25 mouse cellular contexts compared by ENCODE assay signal in the genomic region with DNA sequence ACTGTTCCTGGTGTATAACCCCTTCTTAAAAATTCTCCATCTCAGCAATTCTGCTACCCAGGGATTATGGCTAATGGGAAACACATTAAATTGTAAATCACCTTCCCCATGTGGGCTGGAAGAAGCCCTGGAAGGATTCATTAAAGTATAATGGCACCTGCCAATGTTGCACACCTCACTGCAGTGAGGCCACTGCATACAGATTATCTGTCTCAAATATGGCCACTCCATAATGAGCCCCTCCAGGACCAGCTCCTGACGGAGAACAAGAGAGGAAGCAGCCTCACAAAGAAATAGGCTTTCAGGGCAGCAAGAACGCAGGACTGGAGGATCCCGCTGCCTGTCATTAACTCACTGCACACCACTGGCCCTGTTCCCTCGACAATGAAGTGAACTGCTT.
A peak's percentile ranks its signal among the peaks of the same experiment; 100 is the strongest.
DNase-seq lines count a peak whose midpoint lies in the region; ATAC-seq and TF ChIP-seq lines count a peak whose summit lies in the region.
"Had no signal": no experiment of that assay in that cellular context is flagged by ENCODE, and none has a peak within 500 bp of the region (broad histone marks: within the 10 kb centered on the region; RNA-seq: fewer than 3 reads in every experiment).

No protein-coding gene starts in this region.

- no peak overlapping the region for H3K4me3 ChIP-seq in embryonic facial prominence, embryonic 14.5 days (ENCODE audit: low read depth, low read length)
- no peak overlapping the region for H3K4me3 ChIP-seq in embryonic facial prominence, embryonic 10.5 days
- no peak overlapping the region for H3K4me3 ChIP-seq in midbrain, embryonic 12.5 days
- no peak overlapping the region for H3K4me3 ChIP-seq in midbrain, embryonic 10.5 days
- no peak overlapping the region for H3K4me3 ChIP-seq in midbrain, embryonic 14.5 days (replicated peaks; ENCODE audit: low read depth, low read length)
- no peak overlapping the region for H3K4me3 ChIP-seq in midbrain, postnatal 0 days (ENCODE audit: low read depth, low read length)
- no peak overlapping the region for H3K4me3 ChIP-seq in midbrain, embryonic 16.5 days (ENCODE audit: low read depth, low read length)
- H3K4me3 ChIP-seq: embryonic facial prominence, embryonic 13.5 days; forebrain, embryonic 13.5 days; forebrain, embryonic 15.5 days had no signal

- no peaks in the 10 kb centered on the region for H3K4me1 ChIP-seq in embryonic facial prominence, embryonic 14.5 days (ENCODE audit: control insufficient read depth, insufficient read depth, low read length)
- no peaks in the 10 kb centered on the region for H3K4me1 ChIP-seq in embryonic facial prominence, embryonic 10.5 days
- no peaks in the 10 kb centered on the region for H3K4me1 ChIP-seq in midbrain, embryonic 12.5 days
- no peaks in the 10 kb centered on the region for H3K4me1 ChIP-seq in midbrain, embryonic 10.5 days
- H3K4me1 ChIP-seq in midbrain, embryonic 14.5 days (ENCODE audit: control insufficient read depth, insufficient read depth, low read length): no peaks in the 10 kb centered on the region; the same call in 1 of the 2 replicates
- no peaks in the 10 kb centered on the region for H3K4me1 ChIP-seq in midbrain, postnatal 0 days (ENCODE audit: insufficient read depth, low read length)
- H3K4me1 ChIP-seq in midbrain, embryonic 16.5 days (ENCODE audit: control insufficient read depth, insufficient read depth, low read length): no peaks in the 10 kb centered on the region
- H3K4me1 ChIP-seq: forebrain, embryonic 13.5 days; forebrain, embryonic 15.5 days had no signal

- no peak overlapping the region for H3K9ac ChIP-seq in embryonic facial prominence, embryonic 14.5 days (ENCODE audit: low read depth, low read length)
- no peak overlapping the region for H3K9ac ChIP-seq in midbrain, embryonic 12.5 days (replicated peaks)
- no peak overlapping the region for H3K9ac ChIP-seq in midbrain, embryonic 14.5 days (replicated peaks; ENCODE audit: low read length)
- no peak overlapping the region for H3K9ac ChIP-seq in midbrain, postnatal 0 days (replicated peaks; ENCODE audit: low read length, poor library complexity, severe bottlenecking)
- no peak overlapping the region for H3K9ac ChIP-seq in midbrain, embryonic 16.5 days (ENCODE audit: low read depth, low read length)
- H3K9ac ChIP-seq: embryonic facial prominence, embryonic 13.5 days; forebrain, embryonic 13.5 days; forebrain, embryonic 15.5 days; forebrain, postnatal 0 days had no signal

- no peak for DNase-seq in embryonic facial prominence, embryonic 14.5 days (ENCODE audit: low spot score)
- DNase-seq in embryonic facial prominence, embryonic 10.5 days (ENCODE audit: low spot score): no peak
- DNase-seq in midbrain, embryonic 10.5 days (ENCODE audit: low spot score): no peak
- peak; percentile 31 for DNase-seq in midbrain, embryonic 14.5 days
- DNase-seq in midbrain, postnatal 0 days (ENCODE audit: low spot score): no peak
- no peak for DNase-seq in ovary, adult 18-20 months (ENCODE audit: low spot score)
- DNase-seq: adrenal gland, adult 8-10 months; adrenal gland, postnatal 14 days; adrenal gland, postnatal 36 days; B cell, adult 2 months; cerebellum, adult 11 months; cerebellum, adult 2 months; cerebellum, adult 9-10 months; cerebellum, postnatal 10 days; cerebellum, postnatal 25 days; forebrain, postnatal 0 days had no signal

- H3K36me3 ChIP-seq in embryonic facial prominence, embryonic 14.5 days (ENCODE audit: control insufficient read depth, insufficient read depth, low read length): no peaks in the 10 kb centered on the region
- no peaks in the 10 kb centered on the region for H3K36me3 ChIP-seq in embryonic facial prominence, embryonic 10.5 days (replicated peaks)
- no peaks in the 10 kb centered on the region for H3K36me3 ChIP-seq in midbrain, embryonic 12.5 days
- no peaks in the 10 kb centered on the region for H3K36me3 ChIP-seq in midbrain, embryonic 10.5 days
- no peaks in the 10 kb centered on the region for H3K36me3 ChIP-seq in midbrain, embryonic 14.5 days (ENCODE audit: control insufficient read depth, insufficient read depth, low read length)
- H3K36me3 ChIP-seq in midbrain, postnatal 0 days (ENCODE audit: insufficient read depth, low read length): no peaks in the 10 kb centered on the region
- H3K36me3 ChIP-seq in midbrain, embryonic 16.5 days (ENCODE audit: control insufficient read depth, insufficient read depth, low read length): no peaks in the 10 kb centered on the region
- H3K36me3 ChIP-seq: embryonic facial prominence, embryonic 13.5 days; forebrain, embryonic 15.5 days; G1E had no signal

- no peak overlapping the region for H3K4me2 ChIP-seq in embryonic facial prominence, embryonic 14.5 days (ENCODE audit: low read depth, low read length)
- no peak overlapping the region for H3K4me2 ChIP-seq in midbrain, embryonic 12.5 days (replicated peaks)
- no peak overlapping the region for H3K4me2 ChIP-seq in midbrain, embryonic 14.5 days (ENCODE audit: low read length)
- no peak overlapping the region for H3K4me2 ChIP-seq in midbrain, postnatal 0 days (ENCODE audit: low read depth, low read length, poor library complexity, severe bottlenecking)
- H3K4me2 ChIP-seq in midbrain, embryonic 16.5 days (ENCODE audit: low read length): no peak overlapping the region
- H3K4me2 ChIP-seq: embryonic facial prominence, embryonic 13.5 days; forebrain, embryonic 13.5 days; forebrain, embryonic 15.5 days had no signal

- no peak for TF ChIP-seq CTCF in midbrain, postnatal 0 days (IDR thresholded peaks at IDR 0.05)

- no peak overlapping the region for H3K27ac ChIP-seq in embryonic facial prominence, embryonic 14.5 days (replicated peaks; ENCODE audit: low read depth, low read length)
- H3K27ac ChIP-seq in embryonic facial prominence, embryonic 10.5 days (replicated peaks): no peak overlapping the region
- H3K27ac ChIP-seq in midbrain, embryonic 12.5 days (replicated peaks): peak overlapping the region; percentile 20; the same call in 1 of the 2 replicates
- H3K27ac ChIP-seq in midbrain, embryonic 10.5 days (replicated peaks): no peak overlapping the region
- H3K27ac ChIP-seq in midbrain, embryonic 14.5 days (replicated peaks; ENCODE audit: low read depth, low read length): no peak overlapping the region
- H3K27ac ChIP-seq in midbrain, postnatal 0 days (ENCODE audit: low read depth, low read length): no peak overlapping the region
- H3K27ac ChIP-seq in midbrain, embryonic 16.5 days (ENCODE audit: low read length): no peak overlapping the region
- H3K27ac ChIP-seq: embryonic facial prominence, embryonic 13.5 days; forebrain, embryonic 13.5 days; forebrain, embryonic 15.5 days had no signal

- H3K9me3 ChIP-seq in embryonic facial prominence, embryonic 14.5 days (ENCODE audit: control insufficient read depth, low read length): no peaks in the 10 kb centered on the region
- H3K9me3 ChIP-seq in embryonic facial prominence, embryonic 10.5 days: no peaks in the 10 kb centered on the region
- no peaks in the 10 kb centered on the region for H3K9me3 ChIP-seq in midbrain, embryonic 12.5 days
- H3K9me3 ChIP-seq in midbrain, embryonic 10.5 days (replicated peaks): no peaks in the 10 kb centered on the region
- H3K9me3 ChIP-seq in midbrain, embryonic 14.5 days (ENCODE audit: control insufficient read depth, low read length): no peaks in the 10 kb centered on the region
- H3K9me3 ChIP-seq in midbrain, postnatal 0 days (ENCODE audit: low read length): no peaks in the 10 kb centered on the region
- no peaks in the 10 kb centered on the region for H3K9me3 ChIP-seq in midbrain, embryonic 16.5 days (replicated peaks; ENCODE audit: control insufficient read depth, low read length, poor library complexity, severe bottlenecking)
- H3K9me3 ChIP-seq: embryonic facial prominence, embryonic 13.5 days; forebrain, embryonic 13.5 days; forebrain, embryonic 15.5 days had no signal

- 75% methylated on average over 4 of the region's 4 CpGs for WGBS in embryonic facial prominence, embryonic 14.5 days
- 67% methylated on average over 4 of the region's 4 CpGs for WGBS in embryonic facial prominence, embryonic 10.5 days
- WGBS in midbrain, embryonic 12.5 days: 57% methylated on average over 4 of the region's 4 CpGs
- 78% methylated on average over 4 of the region's 4 CpGs for WGBS in midbrain, embryonic 10.5 days
- WGBS in midbrain, embryonic 14.5 days: 38% methylated on average over 4 of the region's 4 CpGs
- 40% methylated on average over 4 of the region's 4 CpGs for whole genome bisulfite sequencing in midbrain, postnatal 0 days
- 35% methylated on average over 4 of the region's 4 CpGs for WGBS in midbrain, embryonic 16.5 days

- peak; percentile 37; the same call in 1 of the 2 replicates for ATAC-seq in embryonic facial prominence, embryonic 14.5 days (ENCODE audit: low read depth)
- peak; percentile 58; the same call in 1 of the 2 replicates for ATAC-seq in midbrain, embryonic 12.5 days (ENCODE audit: low FRiP score, low read depth)
- no peak; the same call in 1 of the 2 replicates for ATAC-seq in midbrain, embryonic 14.5 days (ENCODE audit: low FRiP score, low TSS enrichment)
- ATAC-seq in midbrain, postnatal 0 days (ENCODE audit: low FRiP score): no peak
- ATAC-seq in midbrain, embryonic 16.5 days: 0 out of 2 replicates have a peak, but pooled peaks have one; percentile 58
- ATAC-seq: activated CD4-positive, CD25-positive, alpha-beta regulatory T cell, adult 4 months; CD4-positive, CD25-positive, alpha-beta regulatory T cell, adult 4 months; forebrain, embryonic 13.5 days; forebrain, embryonic 15.5 days; forebrain, postnatal 0 days; Patski had no signal

- no peaks in the 10 kb centered on the region for H3K27me3 ChIP-seq in embryonic facial prominence, embryonic 14.5 days (replicated peaks; ENCODE audit: control insufficient read depth, insufficient read depth, low read length)
- no peaks in the 10 kb centered on the region for H3K27me3 ChIP-seq in embryonic facial prominence, embryonic 10.5 days (replicated peaks; ENCODE audit: low read depth, poor library complexity, severe bottlenecking)
- H3K27me3 ChIP-seq in midbrain, embryonic 12.5 days: no peaks in the 10 kb centered on the region
- no peaks in the 10 kb centered on the region for H3K27me3 ChIP-seq in midbrain, embryonic 10.5 days (ENCODE audit: low read depth, poor library complexity, severe bottlenecking)
- H3K27me3 ChIP-seq in midbrain, embryonic 14.5 days (ENCODE audit: control insufficient read depth, insufficient read depth, low read length): no peaks in the 10 kb centered on the region
- H3K27me3 ChIP-seq in midbrain, postnatal 0 days (ENCODE audit: insufficient read depth, low read length): no peaks in the 10 kb centered on the region
- no peaks in the 10 kb centered on the region for H3K27me3 ChIP-seq in midbrain, embryonic 16.5 days (ENCODE audit: control insufficient read depth, insufficient read depth, low read depth, low read length)
- H3K27me3 ChIP-seq: embryonic facial prominence, embryonic 13.5 days; forebrain, embryonic 13.5 days; forebrain, embryonic 15.5 days had no signal

Comparison
In these comparisons a context has a peak if more than half of its experiments do, and no peak if none do; other contexts are left out.
1. ATAC-seq: peak in embryonic facial prominence, embryonic 14.5 days (single experiment), midbrain, embryonic 12.5 days (single experiment) and midbrain, embryonic 16.5 days (single experiment); none in midbrain, embryonic 14.5 days (single experiment) and midbrain, postnatal 0 days (single experiment).